Mouse (Mus musculus): ENCODE data around the gene Tube1. TPM values are rescaled to one million over a fixed set of nuclear protein-coding genes. Genes with fewer than 3 reads are reported as not detected.

Gene Tube1
- total and polyA plus RNA-seq, 2 experiments = 0.75 to 1.1 TPM

DNA sequence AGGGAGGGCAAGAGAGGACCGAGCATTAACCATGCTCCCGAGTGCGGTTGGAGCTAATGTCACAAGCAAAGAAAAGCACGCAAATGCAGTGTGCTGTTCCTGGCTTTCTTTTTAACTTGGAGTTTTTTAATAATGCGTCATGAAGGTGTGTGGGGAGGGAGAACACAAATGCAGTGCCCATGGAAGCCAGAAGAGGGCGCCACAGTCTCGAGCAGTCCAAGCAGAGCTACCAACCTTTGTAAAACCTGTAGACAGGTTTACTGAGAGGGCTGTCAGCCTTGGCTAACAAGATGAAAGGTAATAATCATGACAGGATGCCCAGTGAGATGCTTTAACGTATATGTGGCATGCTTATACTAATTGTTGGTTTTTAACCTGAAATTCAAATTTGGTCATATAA is 36.4 kb downstream of the Tube1 start:
- Histone ChIP-seq H3K4me1 (ENCODE audit: control insufficient read depth, insufficient read depth, low read length) (peaks cover 27% of the 10 kb centered on the region), H3K27ac (replicated peaks; ENCODE audit: insufficient read depth, low read depth, low read length) (no peak overlapping the region), H3K27me3 (ENCODE audit: control insufficient read depth, insufficient read depth, low read length) (no peaks in the 10 kb centered on the region), H3K79me2 (ENCODE audit: control insufficient read depth, insufficient read depth, low read length) (no peaks in the 10 kb centered on the region), H3K36me3 (ENCODE audit: control insufficient read depth, insufficient read depth, low read length) (no peaks in the 10 kb centered on the region), H3K4me3 (ENCODE audit: insufficient read depth, low read depth, low read length) (no peak overlapping the region), H3K9ac (ENCODE audit: low read depth, low read length) (no peak overlapping the region)
- WGBS = 22% methylated on average over 8 of the region's 8 CpGs
- DNase-seq (ENCODE audit: extremely low read depth, low read depth, low spot score) = peak; percentile 46
- TF ChIP-seq CTCF (IDR thresholded peaks at IDR 0.05; ENCODE audit: low read depth, low read length) (peak; percentile 90), POLR2A (IDR thresholded peaks at IDR 0.05; ENCODE audit: extremely low read depth, insufficient read depth, low read length) (no peak)

- no peak for DNase-seq (ENCODE audit: extremely low read depth, low read depth, low spot score)
- no peak overlapping the region for H3K27ac ChIP-seq (replicated peaks; ENCODE audit: insufficient read depth, low read depth, low read length)
- no peaks in the 10 kb centered on the region for H3K36me3 ChIP-seq (ENCODE audit: control insufficient read depth, insufficient read depth, low read length)
- no peaks in the 10 kb centered on the region for H3K79me2 ChIP-seq (ENCODE audit: control insufficient read depth, insufficient read depth, low read length)
- no peak overlapping the region for H3K4me3 ChIP-seq (ENCODE audit: insufficient read depth, low read depth, low read length)
- no peak overlapping the region for H3K9ac ChIP-seq (ENCODE audit: low read depth, low read length)
- peaks cover 22% of the 10 kb centered on the region for H3K4me1 ChIP-seq (ENCODE audit: control insufficient read depth, insufficient read depth, low read length)
- H3K27me3 ChIP-seq (ENCODE audit: control insufficient read depth, insufficient read depth, low read length) = no peaks in the 10 kb centered on the region
- WGBS = 19% methylated on average over 6 of the region's 6 CpGs
- TF ChIP-seq POLR2A (IDR thresholded peaks at IDR 0.05; ENCODE audit: extremely low read depth, insufficient read depth, low read length) (no peak), CTCF (IDR thresholded peaks at IDR 0.05; ENCODE audit: low read depth, low read length) (no peak)
Observed at GRCm38 (mm10) chr10:39170706-39171105, 36.9 kb downstream of the Tube1 start.

- TF ChIP-seq CTCF (IDR thresholded peaks at IDR 0.05; ENCODE audit: low read depth, low read length) (peak; percentile 99), POLR2A (IDR thresholded peaks at IDR 0.05; ENCODE audit: extremely low read depth, insufficient read depth, low read length) (no peak)
- H3K27ac ChIP-seq (replicated peaks; ENCODE audit: insufficient read depth, low read depth, low read length) = peak overlapping the region; percentile 38
- peak; percentile 78 for DNase-seq (ENCODE audit: extremely low read depth, low read depth, low spot score)
- H3K4me1 ChIP-seq (ENCODE audit: control insufficient read depth, insufficient read depth, low read length) = peaks cover 21% of the 10 kb centered on the region
- no peaks in the 10 kb centered on the region for H3K79me2 ChIP-seq (ENCODE audit: control insufficient read depth, insufficient read depth, low read length)
- H3K36me3 ChIP-seq (ENCODE audit: control insufficient read depth, insufficient read depth, low read length) = no peaks in the 10 kb centered on the region
- H3K4me3 ChIP-seq (ENCODE audit: insufficient read depth, low read depth, low read length) = peak overlapping the region; percentile 66
- under 1% methylated on average over 19 of the region's 19 CpGs for WGBS
- H3K9ac ChIP-seq (ENCODE audit: low read depth, low read length) = peak overlapping the region; percentile 58
- H3K27me3 ChIP-seq (ENCODE audit: control insufficient read depth, insufficient read depth, low read length) = no peaks in the 10 kb centered on the region
Observed at GRCm38 (mm10) chr10:39171134-39171533, 37.4 kb downstream of the Tube1 start.

DNA sequence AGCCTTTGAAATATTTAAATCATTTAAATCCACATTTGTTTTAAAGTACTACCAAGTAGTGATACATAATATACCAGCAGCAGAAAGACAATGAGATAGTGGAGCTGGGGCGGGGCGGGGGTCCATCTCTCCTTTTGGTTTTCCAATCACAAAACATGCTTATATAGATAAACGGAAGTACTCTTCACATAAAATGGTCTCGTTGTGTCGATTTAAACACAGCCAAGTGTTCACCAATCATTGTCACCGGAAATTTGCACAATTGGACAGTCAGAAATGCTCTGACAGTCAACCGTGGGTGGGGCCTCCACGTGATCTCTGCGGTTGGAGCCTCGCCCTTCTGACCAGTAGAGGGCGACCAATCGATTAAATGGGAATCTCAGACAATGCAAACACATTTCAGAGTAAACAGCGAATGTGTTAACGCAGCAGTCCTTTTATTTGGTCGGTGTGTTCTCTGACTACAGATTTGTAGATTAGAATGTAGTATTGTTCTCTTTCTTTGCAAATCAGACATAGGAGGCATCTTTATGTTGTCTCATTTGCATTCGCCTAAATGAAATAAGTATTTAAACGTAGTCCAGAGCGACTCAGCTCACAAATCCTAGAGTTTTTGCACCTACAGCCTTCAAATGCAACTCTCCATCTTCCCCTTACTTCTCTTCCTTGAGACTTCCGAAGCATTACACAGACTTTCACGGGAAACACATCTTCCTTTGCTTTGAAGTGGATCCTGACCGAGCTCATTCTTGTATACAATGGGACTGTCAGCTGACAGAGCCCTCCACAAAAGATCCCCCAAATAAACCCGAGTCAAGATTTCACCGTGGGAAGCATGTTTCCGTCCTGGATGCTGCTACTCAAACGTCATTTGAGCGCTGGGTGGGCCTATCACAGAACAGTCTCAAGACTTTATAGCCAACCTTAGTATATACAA is 38.1 kb downstream of the Tube1 start:
- peaks cover 15% of the 10 kb centered on the region for H3K4me1 ChIP-seq (ENCODE audit: control insufficient read depth, insufficient read depth, low read length)
- peak; percentile 91 for DNase-seq (ENCODE audit: extremely low read depth, low read depth, low spot score)
- H3K79me2 ChIP-seq (ENCODE audit: control insufficient read depth, insufficient read depth, low read length) = no peaks in the 10 kb centered on the region
- H3K4me3 ChIP-seq (ENCODE audit: insufficient read depth, low read depth, low read length) = peak overlapping the region; percentile 66; the same call in 1 of the 2 replicates
- TF ChIP-seq POLR2A (IDR thresholded peaks at IDR 0.05; ENCODE audit: extremely low read depth, insufficient read depth, low read length) (no peak), CTCF (IDR thresholded peaks at IDR 0.05; ENCODE audit: low read depth, low read length) (peak; percentile 74)
- H3K27ac ChIP-seq (replicated peaks; ENCODE audit: insufficient read depth, low read depth, low read length) = peak overlapping the region; percentile 38
- no peaks in the 10 kb centered on the region for H3K36me3 ChIP-seq (ENCODE audit: control insufficient read depth, insufficient read depth, low read length)
- no peak overlapping the region for H3K9ac ChIP-seq (ENCODE audit: low read depth, low read length)
- H3K27me3 ChIP-seq (ENCODE audit: control insufficient read depth, insufficient read depth, low read length) = no peaks in the 10 kb centered on the region
- WGBS = 20% methylated on average over 26 of the region's 26 CpGs

GRCm38 (mm10) chr10:39172540-39172931 is 38.8 kb downstream of the Tube1 start:
- Histone ChIP-seq H3K27ac (replicated peaks; ENCODE audit: insufficient read depth, low read depth, low read length) (no peak overlapping the region; the same call in 1 of the 2 replicates), H3K79me2 (ENCODE audit: control insufficient read depth, insufficient read depth, low read length) (no peaks in the 10 kb centered on the region), H3K27me3 (ENCODE audit: control insufficient read depth, insufficient read depth, low read length) (no peaks in the 10 kb centered on the region), H3K36me3 (ENCODE audit: control insufficient read depth, insufficient read depth, low read length) (no peaks in the 10 kb centered on the region), H3K9ac (ENCODE audit: low read depth, low read length) (no peak overlapping the region), H3K4me3 (ENCODE audit: insufficient read depth, low read depth, low read length) (no peak overlapping the region), H3K4me1 (ENCODE audit: control insufficient read depth, insufficient read depth, low read length) (peaks cover 14% of the 10 kb centered on the region)
- 74% methylated on average over 6 of the region's 6 CpGs for WGBS
- no peak for DNase-seq (ENCODE audit: extremely low read depth, low read depth, low spot score)
- TF ChIP-seq POLR2A (IDR thresholded peaks at IDR 0.05; ENCODE audit: extremely low read depth, insufficient read depth, low read length) = no peak
- TF ChIP-seq CTCF (IDR thresholded peaks at IDR 0.05; ENCODE audit: low read depth, low read length) = no peak

DNA sequence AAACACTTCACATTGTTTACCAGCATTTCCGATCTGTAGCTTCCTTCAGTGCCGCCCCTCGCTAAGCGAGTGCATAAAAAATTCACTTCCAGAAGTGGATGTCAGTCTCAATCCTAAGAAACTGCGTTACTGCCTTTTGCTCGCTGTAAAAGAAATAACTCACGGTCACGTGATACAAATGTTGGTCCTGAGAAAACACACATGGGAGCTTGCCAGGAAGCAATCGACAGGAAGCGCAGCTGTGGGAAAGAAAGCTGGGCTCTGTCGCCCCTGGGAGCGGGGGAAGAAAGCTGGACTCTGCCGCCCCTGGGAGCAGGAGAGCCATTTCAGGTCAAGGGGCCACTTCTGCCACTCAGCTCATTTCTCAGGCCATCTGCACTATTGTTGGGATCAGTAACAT is 39.3 kb downstream of the Tube1 start:
- TF ChIP-seq CTCF (IDR thresholded peaks at IDR 0.05; ENCODE audit: low read depth, low read length) (no peak), POLR2A (IDR thresholded peaks at IDR 0.05; ENCODE audit: extremely low read depth, insufficient read depth, low read length) (no peak)
- Histone ChIP-seq H3K79me2 (ENCODE audit: control insufficient read depth, insufficient read depth, low read length) (no peaks in the 10 kb centered on the region), H3K36me3 (ENCODE audit: control insufficient read depth, insufficient read depth, low read length) (no peaks in the 10 kb centered on the region), H3K4me1 (ENCODE audit: control insufficient read depth, insufficient read depth, low read length) (peaks cover 14% of the 10 kb centered on the region), H3K27me3 (ENCODE audit: control insufficient read depth, insufficient read depth, low read length) (no peaks in the 10 kb centered on the region), H3K9ac (ENCODE audit: low read depth, low read length) (peak overlapping the region; percentile 40; the same call in 1 of the 2 replicates), H3K4me3 (ENCODE audit: insufficient read depth, low read depth, low read length) (peak overlapping the region; percentile 34), H3K27ac (replicated peaks; ENCODE audit: insufficient read depth, low read depth, low read length) (peak overlapping the region; percentile 85)
- DNase-seq (ENCODE audit: extremely low read depth, low read depth, low spot score) = peak; percentile 67
- 17% methylated on average over 13 of the region's 13 CpGs for WGBS

Measured in liver, adult 2 months (tissue).